Mouse (Mus musculus) limb, embryonic 11.5 days (tissue): ENCODE data around the gene Tmem151b. TPM values are rescaled to one million over a fixed set of nuclear protein-coding genes. Genes with fewer than 3 reads are reported as not detected.

Experiments used
- ATAC-seq: fragments of 200-750 bp; cut with Nextera tagmentation; 2 replicates; pipeline ENCODE4 v1.8.0; 2017; ENCODE audit warnings: low read depth; ENCODE audit not compliant: insufficient number of reproducible peaks, low FRiP score, low TSS enrichment
- DNase-seq: peaks from one replicate; pipeline ENCODE4 v3.0.0-alpha.2; 2015; ENCODE audit warnings: low spot score
- H3K27ac ChIP-seq: fragments of 300-500 bp; sonication (generic); replicated peaks from 2 replicates; pipeline ENCODE4 v1.5.1; 2014; ENCODE audit warnings: low read depth, mild to moderate bottlenecking, low read length
- H3K27me3 ChIP-seq: fragments of 300-500 bp; sonication (generic); 2 replicates; pipeline ENCODE4 v1.6.1; 2014; ENCODE audit warnings: mild to moderate bottlenecking, low read length, mixed read lengths; ENCODE audit not compliant: control insufficient read depth, insufficient read depth
- H3K36me3 ChIP-seq: fragments of 300-500 bp; sonication (generic); 2 replicates; pipeline ENCODE4 v1.6.1; 2014; ENCODE audit warnings: mild to moderate bottlenecking, low read length, moderate library complexity, mixed read lengths; ENCODE audit not compliant: control insufficient read depth, insufficient read depth
- H3K4me1 ChIP-seq: fragments of 300-500 bp; sonication (generic); 2 replicates; pipeline ENCODE4 v1.6.1; 2014; ENCODE audit warnings: low read length, mixed read lengths; ENCODE audit not compliant: control insufficient read depth, insufficient read depth
- H3K4me2 ChIP-seq: fragments of 300-500 bp; sonication (generic); 2 replicates; pipeline ENCODE4 v1.6.1; 2014; ENCODE audit warnings: low read depth, mild to moderate bottlenecking, moderate library complexity; ENCODE audit not compliant: severe bottlenecking
- H3K4me3 ChIP-seq: fragments of 300-500 bp; sonication (generic); 2 replicates; pipeline ENCODE4 v1.5.1; 2014; ENCODE audit warnings: low read depth, low read length
- H3K9ac ChIP-seq: fragments of 300-500 bp; sonication (generic); 2 replicates; pipeline ENCODE4 v1.6.1; 2014; ENCODE audit warnings: mild to moderate bottlenecking, low read length
- H3K9me3 ChIP-seq: fragments of 300-500 bp; sonication (generic); 2 replicates; pipeline ENCODE4 v1.6.1; 2016; ENCODE audit warnings: low read length; ENCODE audit not compliant: control insufficient read depth
- WGBS: fragments of 180-500 bp; shearing (Covaris S2); extraction: QIAGEN DNeasy Blood & Tissue Kit; methylation state at CpG from one replicate; pipeline ENCODE4 v1.1.7; 2014; 5-methylcytosine and 5-hydroxymethylcytosine counted together
- polyA plus RNA-seq: library from polyadenylated mRNA; unstranded; fragments of >200 nt; fragmentation: Nextera tagmentation; extraction: Ambion mirVana; gene quantifications from 2 replicates; pipeline ENCODE4 v1.2.1, GENCODE M21; 2014

Tmem151b gene
- polyA plus RNA-seq, 1 experiment from 2014 or later, result 5.2 TPM

GRCm38 (mm10) chr17:45586449-45586837 lies 37.0 kb upstream of the Tmem151b start:
- DNase-seq (no peak), ATAC-seq (no peak)
- Histone ChIP-seq H3K9ac (no peak overlapping the region), H3K4me3 (no peak overlapping the region), H3K36me3 (peaks cover 7% of the 10 kb centered on the region), H3K27me3 (no peaks in the 10 kb centered on the region), H3K4me1 (peaks cover 11% of the 10 kb centered on the region), H3K9me3 (no peaks in the 10 kb centered on the region), H3K4me2 (no peak overlapping the region), H3K27ac (no peak overlapping the region)
- whole genome bisulfite sequencing, result 94% methylated on average over 3 of the region's 3 CpGs

- no peak for ATAC-seq
- 73% methylated on average over 23 of the region's 23 CpGs for WGBS
- DNase-seq, result no peak
- Histone ChIP-seq H3K27ac (peak overlapping the region; percentile 55; the same call in 1 of the 2 replicates), H3K9ac (peak overlapping the region; percentile 30; the same call in 1 of the 2 replicates), H3K4me1 (peaks cover 13% of the 10 kb centered on the region), H3K4me2 (no peak overlapping the region), H3K36me3 (peaks cover 6% of the 10 kb centered on the region), H3K9me3 (no peaks in the 10 kb centered on the region), H3K4me3 (no peak overlapping the region), H3K27me3 (no peaks in the 10 kb centered on the region)
These were observed 36.4 kb upstream of the Tmem151b start for GRCm38 (mm10) chr17:45585725-45586448.

- peaks cover 6% of the 10 kb centered on the region for H3K36me3 ChIP-seq
- 19% methylated on average over 14 of the region's 14 CpGs for whole genome bisulfite sequencing
- no peak overlapping the region for H3K4me3 ChIP-seq
- peaks cover 14% of the 10 kb centered on the region for H3K4me1 ChIP-seq
- peak; percentile 42; the same call in 1 of the 2 replicates for ATAC-seq
- peak overlapping the region; percentile 23; the same call in 1 of the 2 replicates for H3K27ac ChIP-seq
- H3K4me2 ChIP-seq, result no peak overlapping the region
- DNase-seq, result peak; percentile 90
- H3K9ac ChIP-seq, result peak overlapping the region; percentile 22; the same call in 1 of the 2 replicates
- H3K9me3 ChIP-seq, result no peaks in the 10 kb centered on the region
- H3K27me3 ChIP-seq, result no peaks in the 10 kb centered on the region
These were observed 35.6 kb upstream of the Tmem151b start for GRCm38 (mm10) chr17:45584939-45585678.

GRCm38 (mm10) chr17:45584096-45584896 lies 34.8 kb upstream of the Tmem151b start:
- Histone ChIP-seq H3K27ac (peak overlapping the region; percentile 23; the same call in 1 of the 2 replicates), H3K4me2 (no peak overlapping the region), H3K27me3 (no peaks in the 10 kb centered on the region), H3K4me3 (no peak overlapping the region), H3K4me1 (peaks cover 14% of the 10 kb centered on the region), H3K9ac (no peak overlapping the region; the same call in 1 of the 2 replicates), H3K9me3 (no peaks in the 10 kb centered on the region), H3K36me3 (peaks cover 6% of the 10 kb centered on the region)
- 43% methylated on average over 12 of the region's 12 CpGs for WGBS
- DNase-seq (peak; percentile 54), ATAC-seq (peak; percentile 32; the same call in 1 of the 2 replicates)

- ATAC-seq (no peak), DNase-seq (no peak)
- H3K27ac ChIP-seq, result no peak overlapping the region
- H3K9me3 ChIP-seq, result no peaks in the 10 kb centered on the region
- no peaks in the 10 kb centered on the region for H3K27me3 ChIP-seq
- no peak overlapping the region for H3K4me2 ChIP-seq
- 72% methylated on average over 6 of the region's 6 CpGs for WGBS
- no peak overlapping the region for H3K4me3 ChIP-seq
- peaks cover 3% of the 10 kb centered on the region; the same call in 1 of the 2 replicates for H3K36me3 ChIP-seq
- no peak overlapping the region for H3K9ac ChIP-seq
- H3K4me1 ChIP-seq, result peaks cover 14% of the 10 kb centered on the region
These were observed 33.4 kb upstream of the Tmem151b start for GRCm38 (mm10) chr17:45582715-45583355.

- H3K9me3 ChIP-seq, result no peaks in the 10 kb centered on the region
- no peaks in the 10 kb centered on the region for H3K36me3 ChIP-seq
- ATAC-seq (no peak), DNase-seq (no peak)
- H3K4me3 ChIP-seq, result no peak overlapping the region
- H3K9ac ChIP-seq, result no peak overlapping the region
- H3K27ac ChIP-seq, result no peak overlapping the region
- H3K4me1 ChIP-seq, result peaks cover 14% of the 10 kb centered on the region
- 93% methylated on average over 6 of the region's 6 CpGs for WGBS
- H3K4me2 ChIP-seq, result no peak overlapping the region
- H3K27me3 ChIP-seq, result no peaks in the 10 kb centered on the region
These were observed 32.7 kb upstream of the Tmem151b start for GRCm38 (mm10) chr17:45582188-45582587.

- Histone ChIP-seq H3K36me3 (no peaks in the 10 kb centered on the region), H3K27ac (no peak overlapping the region), H3K9me3 (no peaks in the 10 kb centered on the region), H3K4me2 (no peak overlapping the region), H3K27me3 (no peaks in the 10 kb centered on the region), H3K4me1 (peaks cover 14% of the 10 kb centered on the region), H3K4me3 (no peak overlapping the region), H3K9ac (no peak overlapping the region)
- DNase-seq (peak; percentile 85), ATAC-seq (no peak)
- 18% methylated on average over 2 of the region's 2 CpGs for WGBS
These were observed 32.1 kb upstream of the Tmem151b start for GRCm38 (mm10) chr17:45581567-45581983.
